Mouse (Mus musculus) brain, embryonic 14.5 days (tissue): ENCODE measurements at regions not wholly inside any gene's neighbourhood (a gene's known extent, or its start where the extent isn't known, plus 50 kb on each side); places are given as distances from the start of the nearest gene placed in this dataset.

Experiments
- DNase-seq: peaks from one replicate; pipeline ENCODE4 v3.0.0-alpha.2; 2011; ENCODE audit warnings: low read depth
- CTCF ChIP-seq: fragments of 200-500 bp; IDR thresholded peaks from 2 replicates; pipeline ENCODE4 v1.5.1; 2012; ENCODE audit warnings: inconsistent platforms, mild to moderate bottlenecking, moderate library complexity, borderline replicate concordance; ENCODE audit not compliant: insufficient read depth, insufficient read length; ENCODE audit errors: extremely low read depth
- POLR2A ChIP-seq: fragments of 200-500 bp; IDR thresholded peaks from 2 replicates; pipeline ENCODE4 v1.6.1; 2012; ENCODE audit warnings: mild to moderate bottlenecking, inconsistent platforms, borderline replicate concordance; ENCODE audit not compliant: poor library complexity, insufficient read depth, insufficient read length, severe bottlenecking; ENCODE audit errors: extremely low read depth

DNA sequence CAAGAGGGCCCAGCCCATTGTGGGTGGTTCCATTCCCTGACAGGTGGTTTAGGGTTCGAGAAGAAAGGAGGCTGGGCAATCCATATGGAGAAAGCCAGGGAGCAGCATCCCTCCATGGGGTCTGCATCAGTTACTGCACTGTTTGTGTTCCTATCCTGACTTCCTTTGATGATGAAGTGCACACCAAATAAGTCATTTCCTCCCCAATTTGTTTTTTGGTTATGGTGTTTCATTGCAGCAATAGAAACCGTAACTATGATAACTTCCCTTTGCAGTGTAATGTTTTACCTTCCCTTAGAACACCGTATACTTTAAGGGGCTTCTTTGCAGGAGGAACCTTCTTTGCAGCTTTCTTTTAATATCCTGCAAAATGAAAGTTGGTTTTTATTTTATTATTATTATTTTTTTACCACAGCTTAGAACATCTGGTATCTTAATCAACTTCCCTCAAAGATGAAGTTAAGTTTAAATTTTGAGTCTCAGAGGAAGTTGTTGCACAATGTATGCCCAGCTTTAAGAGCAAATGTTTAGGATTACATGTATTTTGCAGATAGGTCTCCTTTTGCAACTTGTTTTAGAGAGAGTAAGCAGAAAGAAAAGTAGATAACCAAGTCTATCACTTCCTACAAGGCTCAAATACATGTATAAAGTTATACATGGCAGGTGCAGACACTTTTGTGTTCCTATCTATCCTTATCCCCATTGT is 1059.1 kb downstream of the Diaph2 start:
- TF ChIP-seq CTCF (no peak), POLR2A (no peak)
- DNase-seq = no peak

DNA sequence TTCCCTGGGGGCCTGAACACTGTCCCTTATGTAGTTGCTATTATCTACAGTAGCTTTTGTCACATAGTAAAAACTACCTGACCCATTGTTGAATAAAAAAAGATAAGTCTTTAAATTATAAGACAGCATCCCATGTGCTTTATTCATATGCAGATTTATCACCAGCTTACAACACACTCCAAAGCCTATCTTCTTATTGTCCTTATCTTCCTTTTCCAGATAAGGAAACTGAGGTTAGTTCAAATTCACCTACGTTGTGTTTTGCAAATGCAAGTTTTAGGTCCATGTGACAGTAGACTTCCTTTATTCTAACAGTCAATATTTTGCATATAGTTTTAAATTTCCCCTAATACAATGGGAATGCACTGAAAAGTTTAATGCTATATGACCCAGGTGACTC is 1069.4 kb downstream of the Diaph2 start:
- no peak for DNase-seq
- no peak for TF ChIP-seq CTCF

DNA sequence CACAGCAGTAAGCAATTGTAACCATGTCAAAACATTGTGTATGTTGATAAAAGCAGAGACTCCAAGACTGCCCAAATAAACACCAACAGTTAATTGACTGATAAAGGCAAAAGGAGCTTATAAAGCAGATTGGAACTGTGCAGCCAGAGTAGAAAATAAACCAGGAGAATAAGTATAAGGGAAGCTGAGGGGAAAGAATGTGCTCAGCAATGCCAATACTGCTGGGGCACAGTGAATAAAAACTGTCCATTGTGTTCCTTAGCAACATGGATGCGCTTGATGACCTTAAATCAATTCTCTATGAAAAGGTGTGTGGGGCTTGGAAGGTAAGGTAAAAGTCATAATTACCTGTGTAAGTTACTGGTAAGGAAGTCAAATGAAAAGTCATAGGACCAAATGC is 1070.2 kb downstream of the Diaph2 start:
- DNase-seq = no peak
- TF ChIP-seq POLR2A (no peak), CTCF (no peak)

DNA sequence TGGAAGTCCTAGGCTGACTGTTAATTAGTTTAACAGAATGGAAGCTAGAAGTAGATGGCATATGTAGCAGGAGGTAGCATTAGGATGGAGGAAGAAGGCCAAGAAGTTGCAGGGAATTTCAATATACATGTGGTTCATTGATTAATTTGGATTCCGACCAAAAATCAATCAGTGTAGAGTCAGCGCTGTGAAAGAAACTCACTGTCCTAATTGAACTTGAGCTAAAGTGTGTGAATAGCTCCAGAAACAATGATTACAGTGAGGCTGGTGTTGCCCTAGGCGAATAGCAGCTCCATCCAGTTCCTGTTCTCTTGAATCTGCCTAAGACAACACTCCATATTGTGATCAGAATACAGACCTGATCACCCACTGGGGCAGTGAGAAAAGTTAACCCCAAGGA is 1070.6 kb downstream of the Diaph2 start:
- peak; percentile 87 for DNase-seq
- TF ChIP-seq POLR2A (no peak), CTCF (no peak)

DNA sequence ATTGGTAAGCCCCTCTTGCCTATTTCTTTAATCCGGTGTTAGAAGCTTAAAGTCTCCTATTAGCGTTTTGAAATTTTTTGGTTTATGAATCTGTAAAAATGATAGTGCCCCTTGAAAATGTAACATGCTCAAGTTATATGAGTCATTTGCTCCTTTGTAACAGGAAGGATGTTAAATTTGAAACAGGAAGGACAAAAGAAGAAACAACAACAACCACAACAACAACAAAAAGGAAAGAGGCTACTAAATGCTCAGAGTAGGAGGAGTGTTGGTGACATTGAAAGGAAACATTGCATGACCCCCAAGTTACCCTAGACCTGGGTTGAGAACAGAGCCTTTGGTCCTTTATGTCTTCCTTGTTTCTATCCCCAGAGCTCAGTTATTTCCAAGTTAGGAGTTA is 1074.4 kb downstream of the Diaph2 start:
- DNase-seq = no peak
- TF ChIP-seq POLR2A (no peak), CTCF (no peak)

DNA sequence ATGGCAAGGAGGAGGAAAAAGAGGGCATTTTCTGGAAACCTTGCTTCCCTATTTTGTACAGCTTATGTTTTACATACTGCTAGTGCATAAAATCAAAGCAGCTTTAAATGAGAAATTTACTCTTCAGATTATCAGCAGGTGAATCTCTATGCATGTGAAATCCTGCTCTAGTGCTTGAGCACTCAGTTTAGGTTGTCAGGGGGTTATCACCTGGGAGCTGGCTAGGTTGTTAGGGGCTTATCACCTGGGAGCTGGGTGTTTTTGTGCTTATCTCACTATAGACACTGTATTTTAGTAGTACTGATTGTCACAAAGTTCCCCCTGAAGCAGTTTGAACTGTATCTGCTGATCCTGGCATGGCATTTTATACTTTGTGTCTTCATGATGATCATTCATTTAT is 1086.3 kb downstream of the Diaph2 start:
- DNase-seq = no peak
- TF ChIP-seq CTCF = no peak
- no peak for TF ChIP-seq POLR2A

DNA sequence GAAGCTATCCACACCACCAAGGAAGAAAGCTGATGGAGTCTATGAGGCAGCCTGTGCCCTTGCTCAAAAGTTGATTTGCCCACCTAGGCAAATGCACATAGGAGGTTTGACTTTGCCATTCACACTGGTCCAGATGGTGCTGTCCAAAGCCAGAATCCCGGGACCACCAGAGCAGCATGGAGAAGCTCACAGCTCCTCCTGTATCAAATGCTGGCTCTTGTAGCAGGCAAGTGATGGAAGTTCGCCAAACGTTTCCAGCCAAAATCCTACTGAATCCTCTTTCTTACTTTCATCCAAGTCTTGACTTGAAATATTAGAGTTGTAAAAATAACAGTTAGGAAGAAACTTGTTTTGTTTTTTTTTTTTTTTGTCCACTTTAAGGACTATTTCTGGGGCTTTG is 1093.6 kb downstream of the Diaph2 start:
- DNase-seq = peak; percentile 59

DNA sequence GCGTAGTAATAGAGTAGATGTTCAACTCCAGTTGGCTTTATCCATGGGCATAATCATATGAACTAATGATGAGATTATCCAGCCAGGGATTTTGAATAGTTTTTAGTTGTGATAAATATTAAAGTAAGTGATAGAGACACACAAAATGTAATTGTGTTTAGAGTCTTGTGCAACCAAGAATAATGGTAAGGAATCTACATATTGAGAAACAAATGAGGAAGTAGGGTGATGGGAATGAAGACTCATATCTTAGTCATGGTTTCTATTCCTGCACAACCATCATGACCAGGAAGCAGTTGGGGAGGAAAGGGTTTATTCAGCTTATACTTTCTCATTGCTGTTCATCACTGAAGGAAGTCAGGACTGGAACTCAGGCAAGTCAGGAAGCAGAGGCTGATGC is 1117.0 kb downstream of the Diaph2 start:
- TF ChIP-seq CTCF (no peak), POLR2A (no peak)
- no peak for DNase-seq

More for the DNA sequence above, 1093.6 kb downstream of the Diaph2 start:
- TF ChIP-seq CTCF = no peak
- TF ChIP-seq POLR2A = no peak

DNA sequence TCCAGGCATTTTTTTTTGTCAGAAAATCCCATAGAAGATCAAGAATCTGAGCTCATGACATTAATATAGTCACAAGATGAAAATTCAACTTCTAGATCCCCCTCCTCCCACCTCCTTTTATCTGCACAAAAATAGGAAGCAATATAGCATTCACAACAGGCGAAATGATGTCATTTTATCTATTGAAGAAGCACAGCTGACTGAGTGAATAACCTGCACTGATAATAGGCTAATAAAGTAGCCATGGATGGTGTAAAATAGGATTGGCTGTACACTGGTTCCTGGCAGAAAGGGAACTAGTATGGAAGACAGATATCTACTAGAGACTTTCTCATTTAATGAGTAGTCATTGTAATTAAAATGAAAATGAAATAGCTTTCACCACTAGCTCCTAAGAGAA is 1124.6 kb downstream of the Diaph2 start:
- no peak for TF ChIP-seq CTCF
- TF ChIP-seq POLR2A = no peak

DNA sequence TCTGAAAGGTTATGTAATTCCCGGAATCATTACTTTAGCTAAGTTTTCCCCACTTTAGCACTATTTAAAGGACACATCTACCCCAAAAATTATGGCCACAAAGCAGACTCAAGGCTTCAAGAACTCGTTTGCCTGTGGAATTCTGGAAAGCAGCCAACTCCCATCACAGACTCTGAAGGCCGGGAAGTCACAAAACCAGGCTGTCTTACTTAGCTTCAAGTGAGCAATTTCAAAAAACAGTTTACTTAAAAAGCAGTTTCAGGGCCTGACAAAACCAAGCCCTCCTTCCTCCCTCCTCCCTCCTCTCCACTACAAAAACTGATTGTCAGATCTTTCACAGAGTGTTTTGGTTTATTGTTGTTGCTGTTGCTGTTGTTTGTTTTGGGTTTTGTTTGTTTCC is 1125.7 kb downstream of the Diaph2 start:
- peak; percentile 77 for DNase-seq
- TF ChIP-seq POLR2A (no peak), CTCF (no peak)

More for the DNA sequence above, 1124.6 kb downstream of the Diaph2 start:
- peak; percentile 29 for DNase-seq

DNA sequence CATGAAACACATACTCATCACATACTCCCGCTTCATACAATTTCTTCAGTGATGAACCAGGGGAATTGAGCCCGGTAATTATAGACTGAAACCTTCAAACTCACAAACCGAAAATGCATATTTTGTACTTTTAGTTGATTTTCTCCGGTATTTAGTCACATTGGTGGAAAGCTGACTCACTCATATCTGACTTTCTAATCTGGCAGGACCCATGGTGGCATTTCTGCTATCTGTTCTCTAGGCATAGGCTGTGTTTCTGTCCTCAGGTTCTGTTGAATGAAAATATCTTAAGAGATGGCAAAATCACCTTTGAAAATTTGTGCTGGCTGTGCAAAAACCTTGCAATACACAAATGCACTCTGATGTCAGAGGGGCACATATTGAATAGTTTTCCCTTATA is 1126.6 kb downstream of the Diaph2 start:
- DNase-seq = no peak
- TF ChIP-seq CTCF (no peak), POLR2A (no peak)
